Mouse (Mus musculus) liver, embryonic 14.5 days (tissue): ENCODE results near the gene Serpina3m.
"Not testable (repeated sequence)": the region's sequence is repeated elsewhere in the genome, so short reads cannot be mapped to it uniquely, and the experiment has no call there.

Source experiments
- CTCF ChIP-seq: IDR thresholded peaks from 2 replicates; pipeline ENCODE4 v1.5.1; 2016; ENCODE audit warnings: antibody characterized with exemption, low read depth, control low read depth
- EP300 ChIP-seq: IDR thresholded peaks from 2 replicates; pipeline ENCODE4 v1.6.1; 2016; ENCODE audit warnings: antibody characterized with exemption, low read depth

DNA sequence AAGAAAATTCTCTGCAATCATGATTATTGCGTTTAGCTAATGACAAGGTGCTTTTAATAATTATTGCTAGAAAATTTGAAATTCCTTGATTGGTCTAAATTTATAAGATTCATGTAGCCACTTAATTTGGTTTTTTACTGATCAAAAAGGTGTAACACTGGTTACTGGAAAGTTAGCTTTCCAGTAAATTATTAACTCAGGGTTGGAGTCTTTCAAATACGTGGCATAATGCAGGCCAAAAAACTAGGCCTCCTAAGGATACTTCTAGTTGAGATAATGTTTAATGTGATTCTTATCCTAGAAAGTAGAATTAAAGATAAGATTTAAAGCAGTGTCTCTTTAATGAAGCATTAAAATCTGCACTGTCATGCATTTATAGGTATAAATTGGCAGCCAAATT is 40.1 kb downstream of the Serpina3m start:
- not testable (repeated sequence) for TF ChIP-seq CTCF, EP300
